Mouse (Mus musculus): ENCODE measurements around the gene Fbxl19. TPM values are rescaled to one million over a fixed set of nuclear protein-coding genes. Genes with fewer than 3 reads are reported as not detected.

The Fbxl19 gene
- polyA plus RNA-seq, 1 experiment from 2014 or later, result 6.2 TPM

- no peak overlapping the region for H3K9ac ChIP-seq (replicated peaks; ENCODE audit: low read depth, low read length)
- H3K9me3 ChIP-seq (ENCODE audit: control insufficient read depth, low read depth, low read length), result no peaks in the 10 kb centered on the region
- peaks cover under 1% of the 10 kb centered on the region; the same call in 1 of the 2 replicates for H3K4me1 ChIP-seq (ENCODE audit: control insufficient read depth, insufficient read depth, low read length)
- H3K27ac ChIP-seq (ENCODE audit: low read length), result no peak overlapping the region
- no peak overlapping the region for H3K4me2 ChIP-seq (replicated peaks; ENCODE audit: low read depth, low read length)
- 68% methylated on average over 5 of the region's 5 CpGs for WGBS
- H3K36me3 ChIP-seq (ENCODE audit: control insufficient read depth, insufficient read depth, low read length), result peaks cover 94% of the 10 kb centered on the region
- H3K4me3 ChIP-seq (ENCODE audit: low read depth, low read length), result no peak overlapping the region
- ATAC-seq (ENCODE audit: insufficient number of reproducible peaks, insufficient read depth, low FRiP score, low read depth), result no peak
- H3K27me3 ChIP-seq (ENCODE audit: control insufficient read depth, insufficient read depth, low read length), result no peaks in the 10 kb centered on the region
Observed at GRCm38 (mm10) chr7:127753158-127753557, 8.8 kb downstream of the Fbxl19 start.

DNA sequence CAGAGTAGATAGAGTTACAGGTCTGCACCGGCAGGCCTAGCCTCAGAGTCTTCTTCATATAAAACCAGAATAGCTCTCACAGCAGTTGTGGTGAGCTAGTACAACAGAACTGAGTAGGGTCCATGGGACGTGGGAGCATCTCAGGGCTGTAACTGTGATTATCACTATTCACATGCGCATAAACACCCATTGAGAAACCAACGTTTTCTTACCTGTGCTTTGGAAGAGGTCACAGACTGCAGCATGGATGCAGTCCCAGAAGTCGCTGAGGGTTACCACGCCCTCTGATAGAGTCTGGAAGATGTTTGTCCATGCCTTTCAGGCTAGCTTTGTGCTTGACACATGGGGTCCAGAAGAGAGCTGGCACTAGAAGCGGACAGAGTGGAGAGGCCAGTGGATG is 9.4 kb downstream of the Fbxl19 start:
- Histone ChIP-seq H3K4me3 (ENCODE audit: low read depth, low read length) (no peak overlapping the region), H3K27me3 (ENCODE audit: control insufficient read depth, insufficient read depth, low read length) (no peaks in the 10 kb centered on the region), H3K4me1 (ENCODE audit: control insufficient read depth, insufficient read depth, low read length) (no peaks in the 10 kb centered on the region), H3K36me3 (ENCODE audit: control insufficient read depth, insufficient read depth, low read length) (peaks cover 89% of the 10 kb centered on the region), H3K4me2 (replicated peaks; ENCODE audit: low read depth, low read length) (no peak overlapping the region), H3K9ac (replicated peaks; ENCODE audit: low read depth, low read length) (no peak overlapping the region), H3K27ac (ENCODE audit: low read length) (no peak overlapping the region), H3K9me3 (ENCODE audit: control insufficient read depth, low read depth, low read length) (no peaks in the 10 kb centered on the region)
- 87% methylated on average over 7 of the region's 7 CpGs for WGBS
- no peak for ATAC-seq (ENCODE audit: insufficient number of reproducible peaks, insufficient read depth, low FRiP score, low read depth)

GRCm38 (mm10) chr7:127759716-127760115 is 15.4 kb downstream of the Fbxl19 start:
- Histone ChIP-seq H3K27ac (ENCODE audit: low read length) (no peak overlapping the region), H3K4me1 (ENCODE audit: control insufficient read depth, insufficient read depth, low read length) (no peaks in the 10 kb centered on the region), H3K27me3 (ENCODE audit: control insufficient read depth, insufficient read depth, low read length) (no peaks in the 10 kb centered on the region), H3K9me3 (ENCODE audit: control insufficient read depth, low read depth, low read length) (no peaks in the 10 kb centered on the region), H3K4me3 (ENCODE audit: low read depth, low read length) (no peak overlapping the region), H3K36me3 (ENCODE audit: control insufficient read depth, insufficient read depth, low read length) (peaks cover 56% of the 10 kb centered on the region), H3K4me2 (replicated peaks; ENCODE audit: low read depth, low read length) (no peak overlapping the region), H3K9ac (replicated peaks; ENCODE audit: low read depth, low read length) (no peak overlapping the region)
- 52% methylated on average over 6 of the region's 6 CpGs for WGBS
- no peak for ATAC-seq (ENCODE audit: insufficient number of reproducible peaks, insufficient read depth, low FRiP score, low read depth)

DNA sequence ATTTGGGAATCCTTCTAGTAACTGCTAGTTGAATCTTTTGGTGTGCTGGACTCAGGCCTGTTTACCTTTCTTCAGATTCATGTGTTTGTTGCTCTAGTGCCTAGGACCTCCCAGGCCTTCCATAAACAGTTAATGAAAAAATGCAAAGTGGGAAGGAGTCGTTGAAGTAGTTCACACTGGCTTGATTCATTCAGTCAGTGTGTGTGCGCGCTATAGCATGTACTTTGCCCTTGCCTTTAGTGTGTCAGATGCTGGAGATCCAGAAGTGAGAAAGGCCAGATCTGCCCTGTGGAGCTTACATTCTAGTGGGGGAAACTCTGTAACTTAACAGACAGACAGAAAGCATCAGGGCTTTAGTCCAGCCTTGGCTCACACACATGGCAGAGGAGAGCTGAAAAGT is 16.1 kb downstream of the Fbxl19 start:
- H3K27ac ChIP-seq (ENCODE audit: low read length), result no peak overlapping the region
- ATAC-seq (ENCODE audit: insufficient number of reproducible peaks, insufficient read depth, low FRiP score, low read depth), result no peak
- peaks cover 55% of the 10 kb centered on the region for H3K36me3 ChIP-seq (ENCODE audit: control insufficient read depth, insufficient read depth, low read length)
- H3K4me1 ChIP-seq (ENCODE audit: control insufficient read depth, insufficient read depth, low read length), result no peaks in the 10 kb centered on the region
- H3K9me3 ChIP-seq (ENCODE audit: control insufficient read depth, low read depth, low read length), result no peaks in the 10 kb centered on the region
- H3K9ac ChIP-seq (replicated peaks; ENCODE audit: low read depth, low read length), result no peak overlapping the region
- 71% methylated on average over 3 of the region's 3 CpGs for WGBS
- H3K27me3 ChIP-seq (ENCODE audit: control insufficient read depth, insufficient read depth, low read length), result no peaks in the 10 kb centered on the region
- no peak overlapping the region for H3K4me3 ChIP-seq (ENCODE audit: low read depth, low read length)
- no peak overlapping the region for H3K4me2 ChIP-seq (replicated peaks; ENCODE audit: low read depth, low read length)

GRCm38 (mm10) chr7:127761026-127761425 is 16.7 kb downstream of the Fbxl19 start:
- Histone ChIP-seq H3K4me2 (replicated peaks; ENCODE audit: low read depth, low read length) (no peak overlapping the region), H3K9me3 (ENCODE audit: control insufficient read depth, low read depth, low read length) (no peaks in the 10 kb centered on the region), H3K4me1 (ENCODE audit: control insufficient read depth, insufficient read depth, low read length) (no peaks in the 10 kb centered on the region), H3K36me3 (ENCODE audit: control insufficient read depth, insufficient read depth, low read length) (peaks cover 55% of the 10 kb centered on the region), H3K9ac (replicated peaks; ENCODE audit: low read depth, low read length) (no peak overlapping the region), H3K27me3 (ENCODE audit: control insufficient read depth, insufficient read depth, low read length) (no peaks in the 10 kb centered on the region), H3K27ac (ENCODE audit: low read length) (no peak overlapping the region), H3K4me3 (ENCODE audit: low read depth, low read length) (no peak overlapping the region)
- 42% methylated on average over 7 of the region's 7 CpGs for WGBS
- ATAC-seq (ENCODE audit: insufficient number of reproducible peaks, insufficient read depth, low FRiP score, low read depth), result no peak; the same call in 1 of the 2 replicates

DNA sequence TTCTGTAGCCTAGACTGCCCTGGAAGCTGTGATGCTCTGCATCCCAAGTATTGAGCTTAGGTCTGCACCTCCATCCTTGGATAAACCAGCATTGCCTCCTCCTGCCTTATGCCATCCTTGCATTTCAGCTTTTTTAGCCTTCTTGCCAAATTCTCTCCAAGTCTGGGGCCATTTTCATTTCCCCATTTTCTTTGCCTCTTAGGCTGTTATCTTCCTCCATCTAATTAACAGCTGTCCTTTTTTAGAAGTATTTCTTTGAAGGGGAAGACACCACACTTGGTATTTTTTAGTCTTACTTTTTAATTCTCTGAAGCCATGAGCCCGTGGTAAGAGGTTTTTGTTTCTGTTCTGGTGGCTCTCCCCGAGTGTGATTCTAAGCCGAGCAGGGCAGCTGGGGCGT is 19.3 kb downstream of the Fbxl19 start:
- 94% methylated on average over 4 of the region's 4 CpGs for WGBS
- no peak overlapping the region for H3K27ac ChIP-seq (ENCODE audit: low read length)
- H3K9ac ChIP-seq (replicated peaks; ENCODE audit: low read depth, low read length), result no peak overlapping the region
- no peaks in the 10 kb centered on the region for H3K9me3 ChIP-seq (ENCODE audit: control insufficient read depth, low read depth, low read length)
- ATAC-seq (ENCODE audit: insufficient number of reproducible peaks, insufficient read depth, low FRiP score, low read depth), result no peak
- peaks cover 4% of the 10 kb centered on the region; the same call in 1 of the 2 replicates for H3K4me1 ChIP-seq (ENCODE audit: control insufficient read depth, insufficient read depth, low read length)
- no peak overlapping the region for H3K4me3 ChIP-seq (ENCODE audit: low read depth, low read length)
- no peak overlapping the region for H3K4me2 ChIP-seq (replicated peaks; ENCODE audit: low read depth, low read length)
- H3K36me3 ChIP-seq (ENCODE audit: control insufficient read depth, insufficient read depth, low read length), result peaks cover 50% of the 10 kb centered on the region
- no peaks in the 10 kb centered on the region for H3K27me3 ChIP-seq (ENCODE audit: control insufficient read depth, insufficient read depth, low read length)

DNA sequence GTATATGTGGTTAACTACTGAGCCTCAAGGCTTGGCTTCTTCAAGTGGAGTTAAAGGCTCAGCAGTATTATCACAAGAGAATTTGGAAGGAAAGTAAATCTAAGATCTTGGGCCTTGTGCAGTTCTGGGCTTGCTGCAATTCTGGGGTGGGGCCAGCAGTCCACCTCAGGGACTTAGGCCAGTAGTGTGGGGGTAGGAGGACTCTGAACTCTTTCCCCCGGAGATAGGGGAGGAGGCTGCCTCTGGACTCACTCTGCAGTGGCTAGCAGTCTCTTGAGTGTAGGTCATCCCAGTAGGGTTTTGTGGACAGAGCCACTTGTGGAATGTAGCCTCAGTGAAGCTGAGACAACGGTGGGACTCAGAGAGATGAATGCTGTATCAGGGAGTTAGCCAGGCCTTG is 21.4 kb downstream of the Fbxl19 start:
- Histone ChIP-seq H3K27me3 (ENCODE audit: control insufficient read depth, insufficient read depth, low read length) (no peaks in the 10 kb centered on the region), H3K9ac (replicated peaks; ENCODE audit: low read depth, low read length) (no peak overlapping the region), H3K4me3 (ENCODE audit: low read depth, low read length) (no peak overlapping the region), H3K27ac (ENCODE audit: low read length) (no peak overlapping the region), H3K9me3 (ENCODE audit: control insufficient read depth, low read depth, low read length) (no peaks in the 10 kb centered on the region), H3K4me2 (replicated peaks; ENCODE audit: low read depth, low read length) (no peak overlapping the region), H3K36me3 (ENCODE audit: control insufficient read depth, insufficient read depth, low read length) (peaks cover 50% of the 10 kb centered on the region), H3K4me1 (ENCODE audit: control insufficient read depth, insufficient read depth, low read length) (peaks cover 10% of the 10 kb centered on the region)
- 86% methylated on average over 2 of the region's 2 CpGs for WGBS
- no peak for ATAC-seq (ENCODE audit: insufficient number of reproducible peaks, insufficient read depth, low FRiP score, low read depth)

GRCm38 (mm10) chr7:127766851-127767609 is 22.7 kb downstream of the Fbxl19 start:
- Histone ChIP-seq H3K9me3 (ENCODE audit: control insufficient read depth, low read depth, low read length) (no peaks in the 10 kb centered on the region), H3K36me3 (ENCODE audit: control insufficient read depth, insufficient read depth, low read length) (peaks cover 48% of the 10 kb centered on the region), H3K4me2 (replicated peaks; ENCODE audit: low read depth, low read length) (no peak overlapping the region), H3K9ac (replicated peaks; ENCODE audit: low read depth, low read length) (no peak overlapping the region), H3K27me3 (ENCODE audit: control insufficient read depth, insufficient read depth, low read length) (no peaks in the 10 kb centered on the region), H3K27ac (ENCODE audit: low read length) (no peak overlapping the region), H3K4me3 (ENCODE audit: low read depth, low read length) (no peak overlapping the region), H3K4me1 (ENCODE audit: control insufficient read depth, insufficient read depth, low read length) (peaks cover 19% of the 10 kb centered on the region)
- ATAC-seq (ENCODE audit: insufficient number of reproducible peaks, insufficient read depth, low FRiP score, low read depth), result no peak
- 76% methylated on average over 17 of the region's 17 CpGs for WGBS
